Mouse (Mus musculus): Measurements from ENCODE around the gene Ksr1.

- TF ChIP-seq CTCF (IDR thresholded peaks at IDR 0.05; ENCODE audit: extremely low read depth, insufficient read depth, insufficient read length, insufficient replicate concordance) (no peak), POLR2A (IDR thresholded peaks at IDR 0.05; ENCODE audit: low read depth, low read length) (no peak)
Measured at GRCm38 (mm10) chr11:79086787-79087186, 59.4 kb downstream of the Ksr1 start.
